Mouse (Mus musculus) layer of hippocampus, adult 2 months (tissue): Measurements from ENCODE around the gene Cavin4. TPM values are rescaled to one million over a fixed set of nuclear protein-coding genes. Genes with fewer than 3 reads are reported as not detected.
"Not testable (repeated sequence)": the region's sequence is repeated elsewhere in the genome, so short reads cannot be mapped to it uniquely, and the experiment has no call there.

Experiments used
- DNase-seq, 2 experiments: peaks; one replicate each; pipeline ENCODE4 v3.0.0; 2022; ENCODE audit warnings: low spot score in 2 of 2
- H3K27ac ChIP-seq: fragments of 200-600 bp; 2 replicates; pipeline ENCODE4 v1.8.1; 2022
- H3K4me3 ChIP-seq: fragments of 200-600 bp; 2 replicates; pipeline ENCODE4 v1.8.1; 2022; ENCODE audit warnings: mild to moderate bottlenecking
- CTCF ChIP-seq: fragments of 200-600 bp; conservative IDR thresholded peaks from 2 replicates; pipeline ENCODE4 v1.8.1; 2022; ENCODE audit warnings: antibody characterized with exemption, mild to moderate bottlenecking, moderate library complexity
- total RNA-seq, 2 experiments: library from RNA; stranded (reverse); gene quantifications; 2 replicates each; pipeline ENCODE4 v1.2.3; 2021

Gene Cavin4
- total RNA-seq, 2 experiments from 2014 or later = 2.1 TPM

- H3K27ac ChIP-seq = no peak overlapping the region
- no peak overlapping the region for H3K4me3 ChIP-seq
- no peak for TF ChIP-seq CTCF
- DNase-seq = no peak
These were observed 15.5 kb downstream of the Cavin4 start for GRCm38 (mm10) chr4:48678793-48679192.

DNA sequence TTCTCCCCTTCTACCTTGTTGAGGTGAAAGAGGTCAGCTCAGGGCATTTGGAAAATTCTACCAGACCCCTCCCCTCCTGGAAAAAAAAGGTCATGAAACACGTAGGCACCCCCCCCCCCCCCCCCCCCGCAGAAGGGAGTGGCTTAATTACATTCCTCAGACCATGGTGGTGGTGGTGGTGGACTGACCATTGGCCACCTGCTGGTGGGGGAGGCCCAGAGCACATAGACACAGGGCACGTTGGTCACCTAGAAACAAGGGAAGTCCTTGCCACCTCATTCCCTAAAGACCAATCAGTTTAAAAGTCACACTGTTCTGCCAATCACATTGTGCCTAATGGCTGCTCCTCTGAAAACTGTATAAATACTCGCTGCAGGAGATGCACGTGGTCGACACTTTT, 16.4 kb downstream of the Cavin4 start:
- not testable (repeated sequence) for DNase-seq, H3K27ac ChIP-seq, H3K4me3 ChIP-seq

- DNase-seq = no peak
- no peak overlapping the region for H3K27ac ChIP-seq
- no peak overlapping the region for H3K4me3 ChIP-seq
- no peak for TF ChIP-seq CTCF
These were observed 16.9 kb downstream of the Cavin4 start for GRCm38 (mm10) chr4:48680214-48680613.

DNA sequence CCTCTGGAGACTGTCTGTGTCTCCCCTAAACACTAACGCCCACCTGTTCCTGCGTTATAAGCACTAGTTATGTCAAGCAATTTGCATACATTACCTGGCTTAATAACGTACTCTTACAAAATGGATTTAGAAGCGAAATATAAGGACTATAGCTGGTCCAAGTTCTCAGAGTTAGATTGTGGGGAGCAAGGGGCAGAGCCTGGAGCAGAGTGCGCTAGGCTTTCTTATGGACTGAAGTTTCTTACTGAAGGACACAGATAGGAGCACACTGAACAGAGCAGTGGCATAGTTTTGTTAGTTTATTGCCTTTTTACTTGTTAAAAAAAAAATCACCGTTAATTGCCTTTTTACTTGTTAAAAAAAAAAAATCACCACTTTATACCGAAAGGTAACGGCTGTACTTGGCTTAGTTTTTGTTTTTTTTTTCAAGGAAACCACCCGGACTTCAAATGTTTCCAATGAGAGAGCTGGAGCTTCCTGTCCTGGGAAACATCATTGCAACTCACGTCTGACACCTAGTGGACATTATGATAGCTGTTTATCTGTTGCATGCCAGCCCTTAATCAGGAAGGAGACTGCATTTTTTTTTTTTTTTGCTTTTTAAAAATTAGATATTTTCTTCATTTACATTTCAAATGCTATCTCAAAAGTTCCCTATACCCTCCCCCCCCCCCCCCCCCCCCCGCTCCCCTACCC, 17.5 kb downstream of the Cavin4 start:
- no peak overlapping the region for H3K27ac ChIP-seq
- peak; percentile 62 to 71 for DNase-seq
- TF ChIP-seq CTCF = peak; percentile 80
- peak overlapping the region; percentile 1; the same call in 1 of the 2 replicates for H3K4me3 ChIP-seq

- Histone ChIP-seq H3K27ac (peak overlapping the region; percentile 87), H3K4me3 (peak overlapping the region; percentile 52)
- no peak for TF ChIP-seq CTCF
- no peak for DNase-seq
These were observed 19.8 kb downstream of the Cavin4 start for GRCm38 (mm10) chr4:48683126-48683525.

DNA sequence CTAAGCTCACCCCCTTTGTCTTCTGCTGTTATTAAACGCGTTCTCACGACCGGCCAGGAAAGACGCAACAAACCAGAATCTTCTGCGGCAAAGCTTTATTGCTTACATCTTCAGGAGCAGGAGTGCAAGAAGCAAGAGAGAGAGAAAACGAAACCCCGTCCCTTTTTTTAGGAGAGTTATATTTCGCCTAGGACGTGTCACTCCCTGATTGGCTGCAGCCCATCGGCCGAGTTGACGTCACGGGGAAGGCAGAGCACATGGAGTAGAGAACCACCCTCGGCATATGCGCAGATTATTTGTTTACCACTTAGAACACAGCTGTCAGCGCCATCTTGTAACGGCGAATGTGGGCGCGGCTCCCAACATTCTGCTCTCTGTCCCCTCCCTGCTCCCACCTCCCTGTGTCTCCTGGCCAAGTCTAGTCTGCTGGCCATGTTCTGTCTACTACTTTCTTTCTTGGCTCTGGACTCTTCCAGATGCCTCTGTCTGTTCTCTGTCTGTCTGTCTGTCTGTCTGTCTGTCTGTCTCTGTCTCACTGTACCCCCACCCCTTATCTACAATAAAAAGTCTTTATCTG, 20.4 kb downstream of the Cavin4 start:
- Histone ChIP-seq H3K27ac (peak overlapping the region; percentile 87), H3K4me3 (peak overlapping the region; percentile 52)
- not testable (repeated sequence) for DNase-seq

DNA sequence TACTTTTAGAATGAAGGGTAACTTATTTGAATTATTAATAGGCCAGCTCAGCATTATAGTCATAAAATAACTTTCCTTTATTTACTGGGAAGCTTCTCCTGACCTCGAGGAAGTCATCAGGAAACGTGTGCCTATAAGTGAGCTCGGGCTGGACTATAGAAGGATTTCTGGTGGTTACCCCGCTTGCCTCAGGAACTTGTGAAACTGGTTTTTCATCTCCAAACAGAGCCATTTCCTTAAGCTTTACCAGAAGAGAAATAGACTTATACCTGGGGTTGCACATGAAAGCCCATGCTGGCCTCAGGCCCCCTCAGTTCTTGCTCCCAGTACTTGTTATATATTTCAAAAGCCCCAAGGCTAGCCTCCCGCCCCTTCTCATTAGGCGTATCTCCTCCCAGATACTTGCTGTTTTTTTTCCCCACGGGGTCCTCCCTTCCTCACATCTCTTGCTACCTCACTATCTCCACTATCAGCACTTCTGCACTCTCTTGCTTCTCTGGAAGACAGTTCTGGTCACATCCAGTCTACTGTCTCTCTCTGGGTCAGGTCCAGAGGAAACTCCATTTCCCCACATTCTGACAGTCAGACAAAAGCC, 21.4 kb downstream of the Cavin4 start:
- H3K4me3 ChIP-seq = no peak overlapping the region
- DNase-seq = no peak
- no peak for TF ChIP-seq CTCF
- no peak overlapping the region for H3K27ac ChIP-seq

DNA sequence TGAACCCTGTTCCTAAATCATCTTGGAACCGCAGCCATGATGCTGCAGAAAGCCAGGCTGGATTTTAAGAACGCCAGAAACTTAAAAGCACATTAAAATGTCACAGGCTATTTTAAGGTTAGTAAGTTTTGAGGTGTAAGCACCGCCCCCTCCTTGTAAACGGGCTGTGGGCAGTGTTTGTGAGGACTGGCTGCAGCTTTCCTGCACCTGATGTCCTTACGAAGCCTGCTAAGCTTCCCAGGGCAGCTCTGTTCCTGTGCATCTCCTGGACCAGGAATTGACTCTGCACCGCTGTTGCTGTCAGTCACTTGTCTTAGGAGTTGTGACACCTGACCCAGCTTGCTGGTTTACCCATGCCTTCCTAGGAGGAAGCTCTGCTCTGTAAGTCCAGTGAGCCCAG, 24.8 kb downstream of the Cavin4 start:
- TF ChIP-seq CTCF = no peak
- Histone ChIP-seq H3K27ac (no peak overlapping the region), H3K4me3 (no peak overlapping the region)
- DNase-seq = no peak

- DNase-seq = peak; percentile 66 to 71
- Histone ChIP-seq H3K4me3 (peak overlapping the region; percentile 26), H3K27ac (no peak overlapping the region)
- TF ChIP-seq CTCF = peak; percentile 93
These were observed 27.3 kb downstream of the Cavin4 start for GRCm38 (mm10) chr4:48690640-48691039.

- DNase-seq = peak; percentile 48 to 73
- Histone ChIP-seq H3K4me3 (no peak overlapping the region), H3K27ac (no peak overlapping the region)
- TF ChIP-seq CTCF = peak; percentile 92
These were observed 28.6 kb downstream of the Cavin4 start for GRCm38 (mm10) chr4:48691793-48692437.

GRCm38 (mm10) chr4:48692736-48693292, 29.5 kb downstream of the Cavin4 start:
- no peak for TF ChIP-seq CTCF
- H3K27ac ChIP-seq = no peak overlapping the region

GRCm38 (mm10) chr4:48696706-48697105, 33.4 kb downstream of the Cavin4 start:
- no peak for DNase-seq
- TF ChIP-seq CTCF = no peak
- H3K4me3 ChIP-seq = no peak overlapping the region
- no peak overlapping the region for H3K27ac ChIP-seq

More at GRCm38 (mm10) chr4:48692736-48693292, 29.5 kb downstream of the Cavin4 start:
- H3K4me3 ChIP-seq = no peak overlapping the region
- DNase-seq = no peak

- Histone ChIP-seq H3K4me3 (no peak overlapping the region), H3K27ac (no peak overlapping the region)
- no peak for TF ChIP-seq CTCF
These were observed 34.0 kb downstream of the Cavin4 start for GRCm38 (mm10) chr4:48697302-48697701.

More at GRCm38 (mm10) chr4:48697302-48697701, 34.0 kb downstream of the Cavin4 start:
- DNase-seq = no peak
